Mouse (Mus musculus) midbrain, embryonic 15.5 days (tissue): ENCODE results near the gene Gm4881. TPM values are rescaled to one million over a fixed set of nuclear protein-coding genes. Genes with fewer than 3 reads are reported as not detected.
A peak's percentile ranks its signal among the peaks of the same experiment; 100 is the strongest.

Source experiments
- ATAC-seq: fragments of 200-750 bp; cut with Nextera tagmentation; replicated peaks from 2 replicates; pipeline ENCODE4 v1.8.0; 2017; ENCODE audit warnings: moderate TSS enrichment
- H3K27ac ChIP-seq: fragments of 300-500 bp; sonication (generic); 2 replicates; pipeline ENCODE4 v1.5.1; 2015; ENCODE audit warnings: mild to moderate bottlenecking, inconsistent platforms
- H3K27me3 ChIP-seq: fragments of 300-500 bp; sonication (generic); replicated peaks from 2 replicates; pipeline ENCODE4 v1.6.1; 2015; ENCODE audit warnings: inconsistent platforms
- H3K36me3 ChIP-seq: fragments of 300-500 bp; sonication (generic); replicated peaks from 2 replicates; pipeline ENCODE4 v1.6.1; 2015; ENCODE audit warnings: inconsistent platforms
- H3K4me1 ChIP-seq: fragments of 300-500 bp; sonication (generic); 2 replicates; pipeline ENCODE4 v1.6.1; 2015; ENCODE audit warnings: inconsistent platforms
- H3K4me2 ChIP-seq: fragments of 300-500 bp; sonication (generic); 2 replicates; pipeline ENCODE4 v1.6.1; 2015; ENCODE audit warnings: inconsistent platforms, mild to moderate bottlenecking, moderate library complexity
- H3K4me3 ChIP-seq: fragments of 300-500 bp; sonication (generic); 2 replicates; pipeline ENCODE4 v1.5.1; 2015; ENCODE audit warnings: mild to moderate bottlenecking, inconsistent platforms
- H3K9ac ChIP-seq: fragments of 300-500 bp; sonication (generic); 2 replicates; pipeline ENCODE4 v1.6.1; 2015; ENCODE audit warnings: mild to moderate bottlenecking, inconsistent platforms
- H3K9me3 ChIP-seq: fragments of 300-500 bp; sonication (generic); 2 replicates; pipeline ENCODE4 v1.6.1; 2016; ENCODE audit warnings: inconsistent platforms
- WGBS: fragments of 180-500 bp; shearing (Covaris S2); methylation state at CpG from one replicate; pipeline ENCODE4 v1.1.7; 2015; ENCODE audit warnings: mixed read lengths; 5-methylcytosine and 5-hydroxymethylcytosine counted together
- polyA plus RNA-seq: library from polyadenylated mRNA; unstranded; fragments of >200 nt; fragmentation: Nextera tagmentation; extraction: Ambion mirVana; gene quantifications from 2 replicates; pipeline ENCODE4 v1.2.1, GENCODE M21; 2015

The Gm4881 gene
- 5.0 and 6.4 TPM in 2 replicates for polyA plus RNA-seq

DNA sequence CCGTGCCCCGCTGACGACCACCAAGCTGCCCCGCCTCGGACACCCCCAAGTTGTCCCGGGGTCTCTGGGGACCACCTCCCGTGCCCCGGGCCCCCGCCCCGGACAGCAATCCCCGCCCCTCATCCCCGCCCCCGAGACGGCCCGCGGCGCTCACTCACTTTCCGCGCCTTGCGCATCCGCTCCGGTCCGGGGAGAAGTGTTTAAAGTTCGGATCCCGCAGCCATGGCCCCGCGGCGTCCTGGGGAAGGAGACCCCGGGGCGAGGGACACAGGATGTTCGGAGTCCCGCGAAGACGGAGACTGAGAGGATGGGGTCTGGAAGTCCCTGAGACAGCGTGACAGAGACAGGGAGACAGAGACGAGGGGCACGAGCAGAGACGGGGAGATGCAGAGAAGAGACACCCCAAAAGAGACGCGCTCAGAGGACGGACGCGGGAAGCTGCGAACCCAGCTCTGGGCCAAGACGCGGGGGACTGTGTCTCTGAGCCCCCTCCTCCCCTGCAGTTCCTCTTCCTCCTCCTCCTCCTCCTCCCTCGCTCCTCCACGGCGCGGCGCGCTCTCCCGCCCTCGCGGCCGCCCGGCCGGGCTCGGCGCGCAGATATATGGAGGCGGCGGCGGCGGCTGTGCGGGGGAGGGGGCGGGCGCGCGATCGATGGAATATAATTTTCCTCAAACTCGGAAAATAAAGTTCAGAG, at the start of gene Gm4881:
Gene Gm4881, minus strand, starts transcription at position 238 of the 694 bp plus-strand sequence.
- WGBS = under 1% methylated on average over 68 of the region's 72 CpGs
- Histone ChIP-seq H3K4me1 (peaks cover 28% of the 10 kb centered on the region), H3K4me2 (peak within 1 kb of the TSS; percentile 59), H3K27ac (no peak within 1 kb of the TSS), H3K4me3 (peak within 1 kb of the TSS; percentile 34), H3K36me3 (no peaks in the 10 kb centered on the region), H3K9ac (no peak within 1 kb of the TSS), H3K27me3 (peaks cover 89% of the 10 kb centered on the region), H3K9me3 (no peaks in the 10 kb centered on the region)
- no peak for ATAC-seq

DNA sequence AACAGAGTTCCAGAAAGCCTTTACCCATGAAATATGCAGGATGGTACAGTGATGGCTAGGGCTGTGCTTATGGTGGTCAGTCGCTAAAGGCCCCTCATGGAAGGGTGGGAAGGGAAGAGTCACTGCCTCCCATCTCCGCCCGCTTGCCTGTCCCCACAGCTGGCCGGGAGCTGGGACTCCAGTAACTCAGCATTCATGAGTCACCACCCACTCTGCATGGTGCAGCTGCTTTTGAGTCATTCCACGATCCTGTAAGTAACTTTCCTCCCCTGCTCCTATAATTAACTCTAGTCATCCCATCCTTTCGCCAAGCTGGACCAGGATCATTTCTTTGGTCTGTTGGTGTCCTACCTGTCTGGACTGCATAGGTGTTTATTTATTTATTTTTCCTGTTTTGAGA, 48.8 kb upstream of the Gm4881 start:
- H3K9ac ChIP-seq = no peak overlapping the region
- no peak overlapping the region for H3K4me2 ChIP-seq
- no peak overlapping the region for H3K4me3 ChIP-seq
- no peaks in the 10 kb centered on the region for H3K27me3 ChIP-seq
- H3K27ac ChIP-seq = no peak overlapping the region
- H3K4me1 ChIP-seq = 0 out of 2 replicates have a peak, but pooled peaks cover 3% of the 10 kb centered on the region
- ATAC-seq = no peak
- H3K36me3 ChIP-seq = peaks cover 78% of the 10 kb centered on the region
- H3K9me3 ChIP-seq = no peaks in the 10 kb centered on the region
- WGBS = 78% methylated on average over 6 of the region's 6 CpGs

DNA sequence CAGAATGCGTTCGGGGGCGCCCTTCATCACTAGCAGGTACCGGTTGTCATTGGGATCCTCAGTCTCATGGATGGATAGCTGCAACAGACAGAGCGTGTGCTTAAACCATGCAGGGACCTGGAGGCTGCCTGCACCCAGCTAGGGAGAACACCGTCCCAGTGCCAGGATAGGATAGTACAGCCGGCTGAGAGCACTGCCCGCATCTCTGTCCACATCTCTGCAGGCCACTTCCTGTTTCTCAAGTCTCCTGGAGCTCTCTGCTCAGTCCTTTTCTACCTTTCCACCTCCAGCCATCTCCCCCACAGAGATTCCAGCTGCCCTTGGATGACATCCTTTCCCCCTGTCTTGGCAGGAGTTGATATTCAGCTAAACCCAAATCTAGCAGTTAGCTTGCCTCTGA, 46.2 kb upstream of the Gm4881 start:
- no peaks in the 10 kb centered on the region for H3K4me1 ChIP-seq
- H3K9ac ChIP-seq = no peak overlapping the region
- no peaks in the 10 kb centered on the region for H3K27me3 ChIP-seq
- no peak for ATAC-seq
- peaks cover 83% of the 10 kb centered on the region for H3K36me3 ChIP-seq
- H3K4me2 ChIP-seq = no peak overlapping the region
- WGBS = 79% methylated on average over 8 of the region's 8 CpGs
- H3K4me3 ChIP-seq = no peak overlapping the region
- H3K27ac ChIP-seq = no peak overlapping the region
- H3K9me3 ChIP-seq = no peaks in the 10 kb centered on the region; the same call in 1 of the 2 replicates

DNA sequence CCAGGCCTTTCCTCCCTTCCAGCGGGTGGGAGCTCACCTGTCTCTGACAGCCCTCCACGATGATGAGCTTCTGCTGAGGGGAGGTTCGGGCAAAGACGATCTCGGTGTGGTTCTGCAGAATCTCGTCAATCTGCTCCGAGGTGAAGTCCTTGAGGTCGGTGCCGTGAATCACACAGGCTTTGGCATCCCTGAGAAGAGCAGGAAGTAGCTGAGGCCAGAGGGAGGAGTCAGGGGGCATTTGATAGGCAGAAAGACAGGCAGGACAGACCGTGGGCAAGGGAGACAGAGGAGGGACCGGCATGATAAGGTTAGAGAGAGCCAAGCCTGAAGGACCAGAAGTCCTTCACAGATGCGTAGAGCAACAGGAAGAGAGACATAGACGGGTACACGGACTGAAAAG, 43.6 kb upstream of the Gm4881 start:
- H3K9ac ChIP-seq = no peak overlapping the region
- no peak overlapping the region for H3K4me2 ChIP-seq
- H3K4me3 ChIP-seq = no peak overlapping the region
- H3K27ac ChIP-seq = no peak overlapping the region
- WGBS = 88% methylated on average over 14 of the region's 14 CpGs
- no peaks in the 10 kb centered on the region for H3K27me3 ChIP-seq
- H3K9me3 ChIP-seq = no peaks in the 10 kb centered on the region; the same call in 1 of the 2 replicates
- H3K36me3 ChIP-seq = peaks cover 69% of the 10 kb centered on the region
- ATAC-seq = no peak
- H3K4me1 ChIP-seq = no peaks in the 10 kb centered on the region

DNA sequence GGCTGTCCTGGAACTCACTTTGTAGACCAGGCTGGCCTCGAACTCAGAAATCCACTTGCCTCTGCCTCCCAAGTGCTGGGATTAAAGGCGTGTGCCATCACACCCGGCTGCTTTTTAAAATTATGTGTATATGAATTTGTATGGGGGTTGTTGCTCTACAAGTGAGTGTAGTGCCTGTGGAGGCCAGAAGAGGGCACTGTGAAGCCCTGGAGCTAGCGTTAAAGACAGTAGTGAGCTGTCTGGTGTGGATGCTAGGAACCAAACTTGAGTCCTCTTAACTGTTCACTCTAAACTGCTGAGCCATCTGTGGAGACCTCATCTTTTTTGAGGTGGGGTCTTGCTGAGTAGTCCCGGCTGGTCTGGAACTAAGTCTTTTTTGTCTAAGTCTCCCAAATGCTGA, 41.5 kb upstream of the Gm4881 start:
- H3K4me3 ChIP-seq = no peak overlapping the region
- WGBS = 70% methylated on average over 5 of the region's 5 CpGs
- H3K4me1 ChIP-seq = no peaks in the 10 kb centered on the region
- no peak overlapping the region for H3K9ac ChIP-seq
- peaks cover 69% of the 10 kb centered on the region for H3K36me3 ChIP-seq
- no peaks in the 10 kb centered on the region; the same call in 1 of the 2 replicates for H3K9me3 ChIP-seq
- ATAC-seq = no peak
- H3K27ac ChIP-seq = no peak overlapping the region
- no peaks in the 10 kb centered on the region for H3K27me3 ChIP-seq
- H3K4me2 ChIP-seq = no peak overlapping the region

DNA sequence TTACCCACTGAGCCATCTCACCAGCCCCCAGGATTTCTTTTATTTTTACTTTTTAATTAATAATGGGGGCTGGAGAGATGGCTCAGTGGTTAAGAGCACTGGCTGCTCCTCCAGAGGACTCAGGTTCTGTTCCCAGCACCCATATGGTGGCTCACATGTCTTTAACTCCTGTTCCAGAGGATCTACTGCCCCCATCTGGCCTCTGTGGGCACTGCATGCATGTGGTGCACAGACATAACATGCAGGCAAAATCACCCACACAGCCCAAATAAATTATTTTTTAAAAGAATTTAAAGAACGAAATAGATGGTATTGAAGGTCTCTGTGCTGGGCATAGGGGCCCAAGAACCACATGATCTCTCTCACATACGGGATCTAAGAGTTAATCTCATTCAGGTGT, 40.0 kb upstream of the Gm4881 start:
- H3K9me3 ChIP-seq = no peaks in the 10 kb centered on the region; the same call in 1 of the 2 replicates
- H3K4me2 ChIP-seq = no peak overlapping the region
- H3K27me3 ChIP-seq = no peaks in the 10 kb centered on the region
- H3K9ac ChIP-seq = no peak overlapping the region
- H3K36me3 ChIP-seq = peaks cover 69% of the 10 kb centered on the region
- H3K4me1 ChIP-seq = no peaks in the 10 kb centered on the region
- no peak overlapping the region for H3K4me3 ChIP-seq
- 88% methylated on average over 2 of the region's 2 CpGs for WGBS
- ATAC-seq = no peak
- H3K27ac ChIP-seq = no peak overlapping the region

DNA sequence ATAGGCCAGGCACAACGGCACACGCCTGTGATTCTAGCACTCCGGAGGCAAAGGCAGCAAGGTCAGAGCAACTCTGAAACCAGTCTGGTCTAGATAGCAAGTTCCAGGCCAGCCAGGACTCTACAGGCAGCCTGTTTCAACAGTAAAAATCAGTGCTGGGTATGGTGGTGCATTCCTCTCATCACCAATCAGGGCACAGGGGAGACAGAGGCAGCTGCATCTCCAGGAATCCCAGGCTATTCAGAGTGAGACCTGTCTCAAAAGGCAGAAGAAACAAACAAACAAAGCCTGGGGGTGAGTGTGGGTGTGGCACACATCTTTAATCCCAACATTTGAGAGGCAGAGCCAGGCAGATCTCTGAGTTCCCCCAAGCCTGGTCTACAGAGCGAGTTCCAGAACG, 39.1 kb upstream of the Gm4881 start:
- WGBS = 91% methylated on average over 5 of the region's 5 CpGs
- ATAC-seq = no peak
- H3K4me3 ChIP-seq = no peak overlapping the region
- H3K27ac ChIP-seq = no peak overlapping the region
- H3K4me2 ChIP-seq = no peak overlapping the region
- peaks cover 69% of the 10 kb centered on the region for H3K36me3 ChIP-seq
- no peaks in the 10 kb centered on the region for H3K4me1 ChIP-seq
- no peaks in the 10 kb centered on the region; the same call in 1 of the 2 replicates for H3K9me3 ChIP-seq
- H3K27me3 ChIP-seq = no peaks in the 10 kb centered on the region
- H3K9ac ChIP-seq = no peak overlapping the region

DNA sequence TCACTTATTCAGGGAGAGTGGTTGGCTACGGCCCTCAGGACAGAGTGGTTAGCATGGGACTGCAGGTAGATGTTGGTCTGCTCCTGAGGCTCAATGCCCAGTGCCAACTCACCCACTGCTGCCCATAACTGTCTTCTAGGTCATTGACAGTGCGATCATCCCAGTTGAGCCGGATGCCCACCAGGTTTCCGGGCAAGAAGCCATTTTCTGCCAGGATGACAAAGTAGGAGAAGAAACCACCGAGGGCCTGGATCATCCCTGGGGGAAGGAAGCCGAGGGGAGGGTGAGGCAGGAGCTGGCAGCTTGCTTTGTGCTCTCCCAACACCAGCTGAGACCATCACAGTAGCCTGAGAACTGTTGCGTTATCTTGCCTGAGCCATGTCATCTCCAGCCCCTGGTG, 36.1 kb upstream of the Gm4881 start:
- Histone ChIP-seq H3K4me2 (no peak overlapping the region), H3K9me3 (no peaks in the 10 kb centered on the region), H3K4me1 (no peaks in the 10 kb centered on the region), H3K27ac (no peak overlapping the region), H3K36me3 (peaks cover 56% of the 10 kb centered on the region), H3K27me3 (no peaks in the 10 kb centered on the region), H3K9ac (no peak overlapping the region), H3K4me3 (no peak overlapping the region)
- ATAC-seq = no peak
- 79% methylated on average over 7 of the region's 7 CpGs for WGBS

DNA sequence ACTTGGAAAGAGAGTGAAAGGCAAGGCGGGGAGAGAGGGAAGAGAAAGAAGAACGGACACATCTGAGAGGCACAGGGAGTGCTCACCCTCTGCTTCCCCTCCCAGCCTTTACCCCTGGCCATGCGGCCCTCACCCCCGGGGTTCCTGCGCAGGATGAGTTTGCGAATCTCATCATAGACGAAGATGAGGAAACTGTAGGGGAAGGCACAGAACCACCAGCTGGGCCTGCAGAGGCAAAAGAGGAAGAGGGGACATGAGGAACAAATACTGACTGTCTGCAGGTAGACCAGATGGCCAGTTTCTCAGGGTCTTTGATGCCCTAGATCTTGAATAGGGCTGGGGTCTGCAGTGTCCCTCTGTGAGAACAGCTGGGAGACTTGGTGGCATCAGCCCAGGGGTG, 34.5 kb upstream of the Gm4881 start:
- peaks cover 48% of the 10 kb centered on the region for H3K36me3 ChIP-seq
- no peak for ATAC-seq
- WGBS = 88% methylated on average over 7 of the region's 7 CpGs
- no peaks in the 10 kb centered on the region; the same call in 1 of the 2 replicates for H3K4me1 ChIP-seq
- H3K9ac ChIP-seq = no peak overlapping the region
- no peak overlapping the region for H3K4me3 ChIP-seq
- H3K27ac ChIP-seq = no peak overlapping the region
- no peaks in the 10 kb centered on the region for H3K27me3 ChIP-seq
- no peaks in the 10 kb centered on the region for H3K9me3 ChIP-seq
- no peak overlapping the region for H3K4me2 ChIP-seq

DNA sequence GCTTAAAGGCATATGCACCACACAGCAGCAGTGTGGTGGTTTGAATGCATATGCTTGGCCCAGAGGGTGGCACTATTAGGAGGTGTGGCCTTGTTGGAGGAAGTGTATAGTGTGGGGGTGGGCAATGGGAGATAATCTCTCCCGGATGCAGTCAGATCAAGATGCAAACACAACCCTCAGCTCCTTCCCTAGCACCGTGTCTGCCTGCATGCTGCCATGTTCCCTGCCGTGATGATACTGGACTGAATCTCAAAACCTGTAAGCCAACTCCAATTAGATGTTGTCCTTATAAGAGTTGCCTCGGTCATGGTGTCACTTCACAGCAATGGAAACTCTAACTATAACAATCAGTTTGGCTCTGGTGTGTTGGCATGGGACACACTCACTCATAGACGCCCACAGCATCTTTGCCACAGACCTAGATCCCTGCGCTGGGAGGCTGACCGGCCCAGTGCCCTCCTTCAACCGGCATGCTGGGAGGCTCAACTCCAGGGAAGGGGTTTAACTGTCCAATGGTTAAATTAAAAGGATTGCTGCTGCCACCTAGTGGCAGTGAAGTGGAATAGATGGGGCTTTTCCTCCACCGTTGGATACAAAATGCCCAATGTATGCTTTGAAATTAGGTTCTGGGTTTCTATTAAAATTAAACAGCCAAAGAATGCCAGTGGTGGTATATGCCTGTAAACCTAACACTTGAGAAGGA, 30.8 kb upstream of the Gm4881 start:
- peaks cover 14% of the 10 kb centered on the region for H3K4me1 ChIP-seq
- ATAC-seq = no peak
- H3K27ac ChIP-seq = 0 out of 2 replicates have a peak overlapping the region, but pooled peaks have one; percentile 14
- H3K9me3 ChIP-seq = no peaks in the 10 kb centered on the region
- H3K4me3 ChIP-seq = no peak overlapping the region
- WGBS = 28% methylated on average over 9 of the region's 9 CpGs
- H3K36me3 ChIP-seq = peaks cover 25% of the 10 kb centered on the region
- H3K27me3 ChIP-seq = no peaks in the 10 kb centered on the region
- H3K4me2 ChIP-seq = no peak overlapping the region
- H3K9ac ChIP-seq = no peak overlapping the region

DNA sequence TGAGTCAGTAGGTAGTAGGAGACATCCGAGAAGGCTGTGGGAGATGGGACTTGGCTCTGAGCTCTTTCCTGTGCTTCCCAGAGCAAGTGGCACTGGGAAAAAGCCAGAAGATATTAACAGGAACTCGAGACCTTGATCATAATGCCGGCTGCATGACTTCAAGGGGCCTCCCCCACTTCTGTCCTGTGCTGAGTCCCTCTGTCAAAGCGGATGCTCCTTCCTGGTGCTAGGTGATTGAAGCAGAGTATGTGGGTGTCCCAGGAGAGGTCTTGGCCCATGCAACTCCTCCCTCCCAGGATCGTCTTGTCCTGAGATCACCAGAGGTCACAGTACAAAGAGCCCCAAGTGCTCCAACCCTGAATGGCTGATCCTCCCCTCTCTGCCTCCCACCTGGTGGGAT, 29.6 kb upstream of the Gm4881 start:
- Histone ChIP-seq H3K4me3 (no peak overlapping the region), H3K27ac (no peak overlapping the region), H3K9ac (no peak overlapping the region), H3K4me2 (no peak overlapping the region), H3K4me1 (peaks cover 14% of the 10 kb centered on the region), H3K36me3 (peaks cover 15% of the 10 kb centered on the region), H3K9me3 (no peaks in the 10 kb centered on the region), H3K27me3 (no peaks in the 10 kb centered on the region)
- WGBS = 74% methylated on average over 5 of the region's 5 CpGs
- no peak for ATAC-seq

DNA sequence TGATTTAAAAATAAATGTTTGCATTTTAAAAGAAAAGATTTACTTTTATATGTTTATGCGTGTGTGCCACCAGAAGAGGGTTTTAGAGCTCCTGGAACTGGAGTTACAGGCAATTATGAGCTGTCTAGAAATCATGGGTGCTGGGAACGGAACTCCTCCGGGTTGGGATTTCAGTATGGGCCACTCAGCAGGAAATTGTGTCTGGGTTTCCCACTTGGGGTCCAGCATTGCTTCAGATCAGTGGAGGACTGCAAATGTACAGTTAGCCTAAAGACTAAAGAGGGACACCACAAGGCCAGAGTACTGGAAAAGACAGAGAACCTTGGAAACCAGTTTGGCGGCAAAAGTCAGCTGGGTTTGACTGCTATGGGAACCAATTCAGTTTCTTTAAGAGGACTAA, 28.9 kb upstream of the Gm4881 start:
- Histone ChIP-seq H3K4me2 (no peak overlapping the region), H3K36me3 (peaks cover 8% of the 10 kb centered on the region; the same call in 1 of the 2 replicates), H3K4me3 (no peak overlapping the region), H3K9me3 (no peaks in the 10 kb centered on the region), H3K27me3 (no peaks in the 10 kb centered on the region), H3K9ac (no peak overlapping the region), H3K4me1 (peaks cover 14% of the 10 kb centered on the region), H3K27ac (no peak overlapping the region)
- ATAC-seq = no peak
- 86% methylated on average over 4 of the region's 4 CpGs for WGBS
